Mouse (Mus musculus) intestine, embryonic 14.5 days (tissue): ENCODE results near the gene Ift172. TPM values are rescaled to one million over a fixed set of nuclear protein-coding genes. Genes with fewer than 3 reads are reported as not detected.

ENCODE experiments used
- ATAC-seq: fragments of 200-750 bp; cut with Nextera tagmentation; replicated peaks from 2 replicates; pipeline ENCODE4 v1.8.0; 2017; ENCODE audit warnings: low read depth, moderate number of reproducible peaks, moderate TSS enrichment, moderate library complexity; ENCODE audit not compliant: low FRiP score, low TSS enrichment
- DNase-seq: peaks from one replicate; pipeline ENCODE4 v3.0.0-alpha.2; 2018; ENCODE audit warnings: low spot score
- H3K27ac ChIP-seq: fragments of 300-500 bp; sonication (generic); 2 replicates; pipeline ENCODE4 v1.5.1; 2014; ENCODE audit warnings: low read depth, mild to moderate bottlenecking, control low read depth
- H3K27me3 ChIP-seq: fragments of 300-500 bp; sonication (generic); replicated peaks from 2 replicates; pipeline ENCODE4 v1.6.1; 2014; ENCODE audit warnings: low read length, control low read depth; ENCODE audit not compliant: control insufficient read depth, insufficient read depth
- H3K36me3 ChIP-seq: fragments of 300-500 bp; sonication (generic); 2 replicates; pipeline ENCODE4 v1.6.1; 2014; ENCODE audit warnings: low read length, control low read depth; ENCODE audit not compliant: control insufficient read depth, insufficient read depth
- H3K4me1 ChIP-seq: fragments of 300-500 bp; sonication (generic); replicated peaks from 2 replicates; pipeline ENCODE4 v1.6.1; 2014; ENCODE audit warnings: low read length, control low read depth, mixed read lengths; ENCODE audit not compliant: control insufficient read depth, insufficient read depth
- H3K4me2 ChIP-seq: fragments of 300-500 bp; sonication (generic); 2 replicates; pipeline ENCODE4 v1.6.1; 2014; ENCODE audit warnings: low read length
- H3K4me3 ChIP-seq: fragments of 300-500 bp; sonication (generic); 2 replicates; pipeline ENCODE4 v1.5.1; 2014; ENCODE audit warnings: low read depth, low read length, control low read depth, mixed read lengths
- H3K9ac ChIP-seq: fragments of 300-500 bp; sonication (generic); 2 replicates; pipeline ENCODE4 v1.6.1; 2014; ENCODE audit warnings: mild to moderate bottlenecking, low read length
- H3K9me3 ChIP-seq: fragments of 300-500 bp; sonication (generic); 2 replicates; pipeline ENCODE4 v1.6.1; 2016; ENCODE audit warnings: low read length, control low read depth; ENCODE audit not compliant: control insufficient read depth
- WGBS: fragments of 180-500 bp; shearing (Covaris S2); extraction: QIAGEN DNeasy Blood & Tissue Kit; methylation state at CpG from one replicate; pipeline ENCODE4 v1.1.7; 2014; 5-methylcytosine and 5-hydroxymethylcytosine counted together
- polyA plus RNA-seq: library from polyadenylated mRNA; unstranded; fragments of >200 nt; fragmentation: Nextera tagmentation; extraction: Ambion mirVana; gene quantifications from 2 replicates; pipeline ENCODE4 v1.2.1, GENCODE M21; 2014

Gene Ift172
- 29.5 and 30.6 TPM in 2 replicates for polyA plus RNA-seq

DNA sequence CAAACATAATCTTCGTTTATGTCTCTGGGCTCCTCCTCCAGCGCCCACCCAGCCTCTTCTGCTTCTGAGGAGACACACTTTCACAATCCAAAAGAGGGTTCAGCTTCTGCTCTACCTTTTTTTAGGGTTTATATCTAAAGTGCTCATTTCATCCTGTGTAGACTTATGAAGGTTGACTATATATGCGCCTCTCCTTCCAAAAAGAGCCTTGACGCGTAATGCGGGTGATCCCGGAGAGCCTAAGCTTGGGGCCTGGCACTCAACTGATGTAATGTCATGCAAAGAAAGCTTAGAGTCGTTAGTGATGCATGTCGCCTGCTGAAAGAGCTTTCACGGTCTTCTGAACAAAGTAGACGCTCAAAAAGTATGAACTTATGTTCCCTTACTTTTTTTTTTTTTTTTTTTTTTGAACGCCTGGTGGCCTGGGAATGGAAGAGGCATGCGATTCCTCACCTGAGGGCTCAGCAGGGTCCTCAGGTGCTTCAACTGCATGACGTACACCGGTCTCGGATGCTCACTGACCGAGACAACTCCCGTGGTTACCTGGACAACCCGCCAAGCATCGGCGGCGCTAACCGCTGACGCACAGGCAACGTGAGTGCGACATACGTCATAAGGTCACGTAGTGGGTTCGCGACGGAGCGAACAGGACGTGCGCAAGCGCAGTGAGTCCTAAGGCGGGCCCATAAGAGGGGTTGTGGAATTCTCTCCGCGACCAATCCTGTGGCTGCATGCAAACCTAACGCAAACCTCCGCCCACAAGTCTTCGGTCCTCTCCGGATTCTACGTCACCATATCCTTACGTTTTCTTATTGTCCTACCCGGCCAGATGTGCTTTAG lies at the start of gene Ift172:
Gene Ift172, minus strand, starts transcription at position 596 of the 840 bp plus-strand sequence.
- H3K9ac ChIP-seq, result peak within 1 kb of the TSS; percentile 58
- peak within 1 kb of the TSS; percentile 86 for H3K4me2 ChIP-seq
- no peaks in the 10 kb centered on the region for H3K9me3 ChIP-seq
- WGBS, result 2% methylated on average over 45 of the region's 45 CpGs
- H3K27me3 ChIP-seq, result no peaks in the 10 kb centered on the region
- peak; percentile 94 for DNase-seq
- H3K4me1 ChIP-seq, result peaks cover 18% of the 10 kb centered on the region
- peak within 1 kb of the TSS; percentile 87 for H3K27ac ChIP-seq
- H3K4me3 ChIP-seq, result peak within 1 kb of the TSS; percentile 66
- peak; percentile 90 for ATAC-seq
- peaks cover 34% of the 10 kb centered on the region for H3K36me3 ChIP-seq

GRCm38 (mm10) chr5:31328255-31328654 lies 37.3 kb upstream of the Ift172 start:
- Histone ChIP-seq H3K36me3 (no peaks in the 10 kb centered on the region), H3K27ac (no peak overlapping the region), H3K9ac (no peak overlapping the region), H3K27me3 (no peaks in the 10 kb centered on the region), H3K4me3 (no peak overlapping the region), H3K4me2 (no peak overlapping the region), H3K9me3 (no peaks in the 10 kb centered on the region), H3K4me1 (no peaks in the 10 kb centered on the region)
- 30% methylated on average over 7 of the region's 7 CpGs for WGBS
- peak; percentile 56 for DNase-seq
- ATAC-seq, result no peak

DNA sequence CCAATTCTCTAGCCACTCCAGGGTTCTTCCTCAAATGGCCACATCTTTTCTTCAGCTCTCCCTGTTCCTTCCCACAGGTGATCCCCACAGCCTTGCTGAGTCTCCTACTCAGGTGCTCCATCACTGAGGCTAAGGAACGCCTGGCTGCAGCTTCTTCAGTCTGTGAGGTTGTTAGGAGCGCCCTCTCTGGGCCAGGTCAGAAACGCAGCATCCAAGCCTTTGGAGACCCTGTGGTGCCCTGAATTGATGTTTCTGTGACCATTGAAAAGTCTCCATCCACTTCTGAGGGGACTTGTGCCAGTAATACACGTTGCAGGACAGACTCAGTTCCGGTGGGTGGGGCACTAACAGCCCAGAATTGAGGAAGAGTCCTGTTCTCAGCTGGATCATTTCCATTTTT lies 35.9 kb upstream of the Ift172 start:
- H3K27me3 ChIP-seq, result no peaks in the 10 kb centered on the region
- no peak overlapping the region for H3K9ac ChIP-seq
- H3K4me2 ChIP-seq, result no peak overlapping the region
- H3K9me3 ChIP-seq, result no peaks in the 10 kb centered on the region
- H3K4me1 ChIP-seq, result no peaks in the 10 kb centered on the region
- ATAC-seq (no peak), DNase-seq (no peak)
- no peaks in the 10 kb centered on the region for H3K36me3 ChIP-seq
- no peak overlapping the region for H3K27ac ChIP-seq
- WGBS, result 13% methylated on average over 5 of the region's 5 CpGs
- no peak overlapping the region for H3K4me3 ChIP-seq

DNA sequence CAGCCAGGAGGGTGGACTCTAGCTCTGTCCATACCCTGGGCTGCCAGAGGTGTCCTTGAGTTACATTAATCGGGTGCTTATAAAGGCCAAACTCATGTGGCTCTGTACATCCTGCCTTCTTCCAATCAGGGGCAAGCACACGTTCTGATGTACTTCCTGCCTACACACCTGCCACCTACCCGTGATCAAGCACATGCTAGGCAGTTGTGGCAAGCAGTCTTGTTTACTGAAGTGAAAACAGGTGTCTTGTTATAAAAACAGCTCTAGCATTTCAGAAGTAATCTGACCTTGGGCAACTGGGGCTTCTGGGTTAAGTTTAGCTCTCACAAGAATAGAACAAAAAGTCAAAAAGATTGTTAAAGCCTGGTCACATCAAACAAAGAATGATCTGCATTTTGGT lies 33.2 kb upstream of the Ift172 start:
- DNase-seq (no peak), ATAC-seq (no peak)
- Histone ChIP-seq H3K9me3 (no peaks in the 10 kb centered on the region), H3K4me2 (no peak overlapping the region), H3K4me1 (no peaks in the 10 kb centered on the region), H3K27me3 (no peaks in the 10 kb centered on the region), H3K9ac (no peak overlapping the region), H3K4me3 (no peak overlapping the region), H3K27ac (no peak overlapping the region), H3K36me3 (no peaks in the 10 kb centered on the region)
- WGBS, result 63% methylated on average over 3 of the region's 3 CpGs

GRCm38 (mm10) chr5:31322776-31323175 lies 31.9 kb upstream of the Ift172 start:
- no peaks in the 10 kb centered on the region for H3K27me3 ChIP-seq
- ATAC-seq (no peak), DNase-seq (peak; percentile 41)
- H3K9me3 ChIP-seq, result no peaks in the 10 kb centered on the region
- H3K4me1 ChIP-seq, result no peaks in the 10 kb centered on the region
- no peak overlapping the region for H3K4me3 ChIP-seq
- no peak overlapping the region for H3K9ac ChIP-seq
- H3K27ac ChIP-seq, result no peak overlapping the region
- H3K4me2 ChIP-seq, result no peak overlapping the region
- 84% methylated on average over 3 of the region's 3 CpGs for WGBS
- H3K36me3 ChIP-seq, result no peaks in the 10 kb centered on the region

GRCm38 (mm10) chr5:31312806-31313205 lies 21.9 kb upstream of the Ift172 start:
- DNase-seq (no peak), ATAC-seq (no peak)
- Histone ChIP-seq H3K27me3 (no peaks in the 10 kb centered on the region), H3K4me3 (no peak overlapping the region), H3K4me1 (no peaks in the 10 kb centered on the region), H3K4me2 (no peak overlapping the region), H3K36me3 (no peaks in the 10 kb centered on the region), H3K27ac (no peak overlapping the region), H3K9ac (no peak overlapping the region), H3K9me3 (no peaks in the 10 kb centered on the region)
- 82% methylated on average over 8 of the region's 8 CpGs for WGBS

GRCm38 (mm10) chr5:31303093-31303492 lies 12.2 kb upstream of the Ift172 start:
- Histone ChIP-seq H3K27ac (no peak overlapping the region), H3K9me3 (no peaks in the 10 kb centered on the region), H3K4me3 (no peak overlapping the region), H3K27me3 (no peaks in the 10 kb centered on the region), H3K4me1 (no peaks in the 10 kb centered on the region), H3K4me2 (no peak overlapping the region), H3K36me3 (no peaks in the 10 kb centered on the region), H3K9ac (no peak overlapping the region)
- DNase-seq (no peak), ATAC-seq (no peak)
- 90% methylated on average over 6 of the region's 6 CpGs for WGBS

GRCm38 (mm10) chr5:31301866-31302265 lies 10.9 kb upstream of the Ift172 start:
- Histone ChIP-seq H3K27ac (no peak overlapping the region), H3K27me3 (no peaks in the 10 kb centered on the region), H3K9me3 (no peaks in the 10 kb centered on the region), H3K4me1 (no peaks in the 10 kb centered on the region), H3K4me2 (no peak overlapping the region), H3K36me3 (no peaks in the 10 kb centered on the region), H3K9ac (no peak overlapping the region), H3K4me3 (no peak overlapping the region)
- 70% methylated on average over 8 of the region's 8 CpGs for WGBS
- DNase-seq, result no peak
- no peak for ATAC-seq

DNA sequence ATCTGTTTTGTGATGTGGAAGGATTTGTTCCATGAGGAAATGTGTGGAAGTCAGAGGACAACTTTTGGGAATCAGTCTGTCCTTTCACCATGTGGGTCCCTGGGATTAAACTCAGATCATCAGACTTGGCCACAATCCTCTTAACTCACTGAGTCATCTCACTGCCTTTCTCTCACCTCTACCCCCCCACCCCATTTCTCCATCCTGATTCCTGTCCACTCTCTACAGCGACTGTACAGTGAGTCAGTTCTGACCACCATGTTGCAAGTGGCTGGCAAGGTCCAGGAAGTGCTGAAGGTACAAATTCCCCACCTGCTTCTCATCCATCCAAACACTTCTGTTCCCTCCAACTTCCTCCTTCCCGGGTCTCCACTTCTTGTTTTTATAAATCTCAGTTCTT lies 7.6 kb upstream of the Ift172 start:
- Histone ChIP-seq H3K4me3 (no peak overlapping the region), H3K27me3 (no peaks in the 10 kb centered on the region), H3K4me2 (no peak overlapping the region), H3K9me3 (no peaks in the 10 kb centered on the region), H3K4me1 (peaks cover 9% of the 10 kb centered on the region), H3K36me3 (peaks cover 12% of the 10 kb centered on the region), H3K27ac (no peak overlapping the region), H3K9ac (no peak overlapping the region)
- DNase-seq (no peak), ATAC-seq (no peak)
- 45% methylated on average over 2 of the region's 2 CpGs for WGBS
